Mouse (Mus musculus) spleen, postnatal 4 days (tissue): ENCODE measurements around the gene Il17rb.

ENCODE experiments used
- DNase-seq, 2 experiments: peaks; one replicate each; pipeline ENCODE4 v3.0.0; 2022; ENCODE audit warnings: low spot score in 2 of 2

Gene Il17rb

GRCm38 (mm10) chr14:30008733-30009575 is at the start of gene Il17rb, which contains the start of gene Chdh:
Il17rb (minus strand) TSS chr14:30008896.
Chdh (plus strand) TSS chr14:30009023.
- peak in 1 of 2 experiments; percentile 66 for DNase-seq

- no peak for DNase-seq
These were observed 47.5 kb upstream of the Il17rb start for GRCm38 (mm10) chr14:30056031-30056766.

GRCm38 (mm10) chr14:30054922-30055321 is 46.2 kb upstream of the Il17rb start:
- DNase-seq, result no peak

GRCm38 (mm10) chr14:30050280-30050679 is 41.6 kb upstream of the Il17rb start:
- no peak for DNase-seq

GRCm38 (mm10) chr14:30048049-30048448 is 39.4 kb upstream of the Il17rb start:
- no peak for DNase-seq

GRCm38 (mm10) chr14:30046976-30047375 is 38.3 kb upstream of the Il17rb start:
- no peak for DNase-seq

GRCm38 (mm10) chr14:30045704-30046220 is 37.1 kb upstream of the Il17rb start:
- no peak for DNase-seq

GRCm38 (mm10) chr14:30045239-30045638 is 36.5 kb upstream of the Il17rb start:
- no peak for DNase-seq

- DNase-seq, result no peak
These were observed 34.8 kb upstream of the Il17rb start for GRCm38 (mm10) chr14:30043356-30043940.

- DNase-seq, result no peak
These were observed 33.1 kb upstream of the Il17rb start for GRCm38 (mm10) chr14:30041836-30042235.

GRCm38 (mm10) chr14:30039413-30039812 is 30.7 kb upstream of the Il17rb start:
- DNase-seq, result no peak

- no peak for DNase-seq
These were observed 29.7 kb upstream of the Il17rb start for GRCm38 (mm10) chr14:30038431-30038830.

- no peak for DNase-seq
These were observed 24.7 kb upstream of the Il17rb start for GRCm38 (mm10) chr14:30033405-30033804.

- DNase-seq, result peak; percentile 58 to 83
These were observed 18.7 kb upstream of the Il17rb start for GRCm38 (mm10) chr14:30027378-30027777.

GRCm38 (mm10) chr14:30024387-30024786 is 15.7 kb upstream of the Il17rb start:
- DNase-seq, result no peak

GRCm38 (mm10) chr14:30022471-30022870 is 13.8 kb upstream of the Il17rb start:
- no peak for DNase-seq

- DNase-seq, result no peak
These were observed 11.3 kb upstream of the Il17rb start for GRCm38 (mm10) chr14:30019792-30020575.

- DNase-seq, result no peak
These were observed 10.7 kb upstream of the Il17rb start for GRCm38 (mm10) chr14:30019375-30019774.

GRCm38 (mm10) chr14:30018846-30019245 is 10.2 kb upstream of the Il17rb start:
- no peak for DNase-seq

GRCm38 (mm10) chr14:30018463-30018801 is 9.7 kb upstream of the Il17rb start:
- no peak for DNase-seq

GRCm38 (mm10) chr14:30017794-30018462 is 9.2 kb upstream of the Il17rb start:
- no peak for DNase-seq
